Mouse (Mus musculus): ENCODE results near the gene Sorl1. TPM values are rescaled to one million over a fixed set of nuclear protein-coding genes. Genes with fewer than 3 reads are reported as not detected.

The Sorl1 gene
- polyA plus RNA-seq, 1 experiment from 2014 or later: 9.1 TPM

- H3K4me1 ChIP-seq: peaks cover 22% of the 10 kb centered on the region; the same call in 1 of the 2 replicates
- WGBS: 27% methylated on average over 7 of the region's 7 CpGs
- H3K9me3 ChIP-seq (replicated peaks): 0 out of 2 replicates have a peak, but pooled peaks cover 3% of the 10 kb centered on the region
- peak; percentile 70; the same call in 1 of the 2 replicates for ATAC-seq (replicated peaks; ENCODE audit: low FRiP score)
- H3K36me3 ChIP-seq: peaks cover 24% of the 10 kb centered on the region
- no peak overlapping the region for H3K27ac ChIP-seq
- H3K4me3 ChIP-seq (replicated peaks): no peak overlapping the region
- H3K27me3 ChIP-seq: no peaks in the 10 kb centered on the region
- no peak overlapping the region for H3K4me2 ChIP-seq
- H3K9ac ChIP-seq: no peak overlapping the region
Measured at GRCm38 (mm10) chr9:42019308-42020031, 104.6 kb downstream of the Sorl1 start.

GRCm38 (mm10) chr9:42008501-42008900 is 115.6 kb downstream of the Sorl1 start:
- Histone ChIP-seq H3K36me3 (peaks cover under 1% of the 10 kb centered on the region; the same call in 1 of the 2 replicates), H3K9me3 (replicated peaks) (no peaks in the 10 kb centered on the region), H3K4me1 (no peaks in the 10 kb centered on the region), H3K27me3 (no peaks in the 10 kb centered on the region), H3K4me2 (no peak overlapping the region), H3K27ac (no peak overlapping the region), H3K9ac (no peak overlapping the region), H3K4me3 (replicated peaks) (no peak overlapping the region)
- WGBS: 91% methylated on average over 5 of the region's 5 CpGs
- no peak for ATAC-seq (replicated peaks; ENCODE audit: low FRiP score)

GRCm38 (mm10) chr9:42005101-42005500 is 119.0 kb downstream of the Sorl1 start:
- H3K4me3 ChIP-seq (replicated peaks): no peak overlapping the region
- H3K4me1 ChIP-seq: no peaks in the 10 kb centered on the region
- no peak for ATAC-seq (replicated peaks; ENCODE audit: low FRiP score)
- H3K9me3 ChIP-seq (replicated peaks): no peaks in the 10 kb centered on the region
- 35% methylated on average over 8 of the region's 8 CpGs for WGBS
- H3K36me3 ChIP-seq: peaks cover 4% of the 10 kb centered on the region; the same call in 1 of the 2 replicates
- H3K27ac ChIP-seq: no peak overlapping the region
- no peak overlapping the region for H3K9ac ChIP-seq
- H3K4me2 ChIP-seq: no peak overlapping the region
- H3K27me3 ChIP-seq: no peaks in the 10 kb centered on the region

- Histone ChIP-seq H3K9ac (no peak overlapping the region), H3K4me1 (no peaks in the 10 kb centered on the region), H3K9me3 (replicated peaks) (no peaks in the 10 kb centered on the region), H3K36me3 (peaks cover 4% of the 10 kb centered on the region; the same call in 1 of the 2 replicates), H3K27ac (no peak overlapping the region), H3K27me3 (no peaks in the 10 kb centered on the region), H3K4me3 (replicated peaks) (no peak overlapping the region), H3K4me2 (no peak overlapping the region)
- WGBS: 82% methylated on average over 4 of the region's 4 CpGs
- no peak for ATAC-seq (replicated peaks; ENCODE audit: low FRiP score)
Measured at GRCm38 (mm10) chr9:42004140-42004539, 120.0 kb downstream of the Sorl1 start.

- Histone ChIP-seq H3K4me3 (replicated peaks) (no peak overlapping the region), H3K9ac (no peak overlapping the region), H3K27ac (no peak overlapping the region), H3K36me3 (peaks cover 4% of the 10 kb centered on the region; the same call in 1 of the 2 replicates), H3K4me1 (no peaks in the 10 kb centered on the region), H3K27me3 (no peaks in the 10 kb centered on the region), H3K9me3 (replicated peaks) (no peaks in the 10 kb centered on the region), H3K4me2 (no peak overlapping the region)
- no peak for ATAC-seq (replicated peaks; ENCODE audit: low FRiP score)
- 66% methylated on average over 12 of the region's 12 CpGs for WGBS
Measured at GRCm38 (mm10) chr9:41999498-42000473, 124.3 kb downstream of the Sorl1 start.

GRCm38 (mm10) chr9:41995278-41995677 is 128.8 kb downstream of the Sorl1 start:
- Histone ChIP-seq H3K27me3 (no peaks in the 10 kb centered on the region), H3K4me2 (no peak overlapping the region), H3K27ac (no peak overlapping the region), H3K9ac (no peak overlapping the region), H3K9me3 (replicated peaks) (no peaks in the 10 kb centered on the region), H3K4me1 (no peaks in the 10 kb centered on the region), H3K36me3 (peaks cover 10% of the 10 kb centered on the region; the same call in 1 of the 2 replicates), H3K4me3 (replicated peaks) (no peak overlapping the region)
- ATAC-seq (replicated peaks; ENCODE audit: low FRiP score): no peak
- WGBS: 81% methylated on average over 9 of the region's 9 CpGs

GRCm38 (mm10) chr9:41993821-41994220 is 130.3 kb downstream of the Sorl1 start:
- Histone ChIP-seq H3K9me3 (replicated peaks) (no peaks in the 10 kb centered on the region), H3K36me3 (peaks cover 13% of the 10 kb centered on the region), H3K27me3 (no peaks in the 10 kb centered on the region), H3K27ac (no peak overlapping the region), H3K4me1 (no peaks in the 10 kb centered on the region), H3K4me3 (replicated peaks) (no peak overlapping the region), H3K4me2 (no peak overlapping the region), H3K9ac (no peak overlapping the region)
- ATAC-seq (replicated peaks; ENCODE audit: low FRiP score): no peak
- 75% methylated on average over 5 of the region's 5 CpGs for WGBS

GRCm38 (mm10) chr9:41992841-41993240 is 131.3 kb downstream of the Sorl1 start:
- Histone ChIP-seq H3K36me3 (peaks cover 13% of the 10 kb centered on the region), H3K4me2 (no peak overlapping the region), H3K9ac (no peak overlapping the region), H3K27ac (no peak overlapping the region), H3K4me1 (no peaks in the 10 kb centered on the region), H3K4me3 (replicated peaks) (no peak overlapping the region), H3K9me3 (replicated peaks) (no peaks in the 10 kb centered on the region), H3K27me3 (no peaks in the 10 kb centered on the region)
- 79% methylated on average over 5 of the region's 5 CpGs for WGBS
- no peak for ATAC-seq (replicated peaks; ENCODE audit: low FRiP score)

GRCm38 (mm10) chr9:41985636-41986035 is 138.5 kb downstream of the Sorl1 start:
- ATAC-seq (replicated peaks; ENCODE audit: low FRiP score): no peak
- no peak overlapping the region for H3K27ac ChIP-seq

GRCm38 (mm10) chr9:41985052-41985451 is 139.0 kb downstream of the Sorl1 start:
- Histone ChIP-seq H3K9me3 (replicated peaks) (no peaks in the 10 kb centered on the region), H3K4me2 (no peak overlapping the region), H3K27me3 (no peaks in the 10 kb centered on the region), H3K4me1 (peaks cover 3% of the 10 kb centered on the region; the same call in 1 of the 2 replicates), H3K27ac (no peak overlapping the region), H3K9ac (no peak overlapping the region), H3K4me3 (replicated peaks) (no peak overlapping the region), H3K36me3 (peaks cover 3% of the 10 kb centered on the region)
- ATAC-seq (replicated peaks; ENCODE audit: low FRiP score): no peak
- WGBS: 55% methylated on average over 9 of the region's 9 CpGs

More at GRCm38 (mm10) chr9:41985636-41986035, 138.5 kb downstream of the Sorl1 start:
- 41% methylated on average over 5 of the region's 5 CpGs for WGBS
- Histone ChIP-seq H3K4me2 (no peak overlapping the region), H3K4me1 (peaks cover 3% of the 10 kb centered on the region; the same call in 1 of the 2 replicates), H3K4me3 (replicated peaks) (no peak overlapping the region), H3K9me3 (replicated peaks) (no peaks in the 10 kb centered on the region), H3K36me3 (peaks cover 5% of the 10 kb centered on the region), H3K27me3 (no peaks in the 10 kb centered on the region), H3K9ac (no peak overlapping the region)

- no peak overlapping the region for H3K4me2 ChIP-seq
- ATAC-seq (replicated peaks; ENCODE audit: low FRiP score): no peak
- H3K27ac ChIP-seq: no peak overlapping the region
- H3K4me3 ChIP-seq (replicated peaks): no peak overlapping the region
- H3K4me1 ChIP-seq: peaks cover 3% of the 10 kb centered on the region; the same call in 1 of the 2 replicates
- H3K36me3 ChIP-seq: peaks cover 4% of the 10 kb centered on the region; the same call in 1 of the 2 replicates
- 60% methylated on average over 11 of the region's 11 CpGs for WGBS
- no peaks in the 10 kb centered on the region for H3K27me3 ChIP-seq
- no peaks in the 10 kb centered on the region for H3K9me3 ChIP-seq (replicated peaks)
- no peak overlapping the region for H3K9ac ChIP-seq
Measured at GRCm38 (mm10) chr9:41984306-41984705, 139.8 kb downstream of the Sorl1 start.

- 87% methylated on average over 3 of the region's 3 CpGs for WGBS
- H3K4me3 ChIP-seq (replicated peaks): no peak overlapping the region
- H3K36me3 ChIP-seq: 0 out of 2 replicates have a peak, but pooled peaks cover 7% of the 10 kb centered on the region
- peaks cover 3% of the 10 kb centered on the region; the same call in 1 of the 2 replicates for H3K4me1 ChIP-seq
- ATAC-seq (replicated peaks; ENCODE audit: low FRiP score): no peak
- no peaks in the 10 kb centered on the region for H3K27me3 ChIP-seq
- H3K4me2 ChIP-seq: no peak overlapping the region
- H3K9ac ChIP-seq: no peak overlapping the region
- no peak overlapping the region for H3K27ac ChIP-seq
- H3K9me3 ChIP-seq (replicated peaks): no peaks in the 10 kb centered on the region
Measured at GRCm38 (mm10) chr9:41983286-41983685, 140.8 kb downstream of the Sorl1 start.
